ENCODE assay signal across 8 mouse cellular contexts in the genomic region with DNA sequence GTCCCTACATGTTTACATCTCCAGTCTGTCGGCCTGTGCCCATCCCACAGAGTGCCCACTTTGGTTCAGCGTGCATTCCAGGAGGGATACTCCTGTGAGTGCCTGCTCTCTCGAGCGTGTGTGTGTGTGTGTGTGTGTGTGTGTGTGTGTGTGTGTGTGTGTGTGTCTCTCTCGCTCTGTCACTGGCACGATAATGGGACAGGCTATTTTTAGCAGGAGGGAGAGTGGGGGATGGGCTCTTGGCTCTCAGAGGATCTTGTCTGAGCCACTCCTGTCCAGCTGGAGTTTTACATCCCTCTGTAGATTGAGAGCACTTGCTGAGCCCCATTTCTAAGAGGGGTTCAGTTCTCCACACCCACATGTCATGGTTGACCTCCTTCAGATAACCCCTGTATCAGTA. TPM values are rescaled to one million over a fixed set of nuclear protein-coding genes. Genes with fewer than 3 reads are reported as not detected.
A peak's percentile ranks its signal among the peaks of the same experiment; 100 is the strongest.
DNase-seq lines count a peak whose midpoint lies in the region; ATAC-seq lines count a peak whose summit lies in the region.
"Had no signal": no experiment of that assay in that cellular context is flagged by ENCODE, and none has a peak within 500 bp of the region (broad histone marks: within the 10 kb centered on the region; RNA-seq: fewer than 3 reads in every experiment).

No protein-coding gene starts in this region.

- no peak overlapping the region for H3K9ac ChIP-seq in midbrain, embryonic 14.5 days (replicated peaks; ENCODE audit: low read length)
- no peak overlapping the region for H3K9ac ChIP-seq in embryonic facial prominence, embryonic 14.5 days (ENCODE audit: low read depth, low read length)
- peak overlapping the region; percentile 72 for H3K9ac ChIP-seq in heart, embryonic 14.5 days (ENCODE audit: low read length)
- H3K9ac ChIP-seq: liver, embryonic 15.5 days had no signal

- peaks cover 100% of the 10 kb centered on the region for H3K36me3 ChIP-seq in midbrain, embryonic 10.5 days
- peaks cover 74% of the 10 kb centered on the region for H3K36me3 ChIP-seq in midbrain, embryonic 14.5 days (ENCODE audit: control insufficient read depth, insufficient read depth, low read length)
- peaks cover 89% of the 10 kb centered on the region for H3K36me3 ChIP-seq in embryonic facial prominence, embryonic 14.5 days (ENCODE audit: control insufficient read depth, insufficient read depth, low read length)
- peaks cover 94% of the 10 kb centered on the region for H3K36me3 ChIP-seq in heart, embryonic 14.5 days (ENCODE audit: control insufficient read depth, insufficient read depth, low read length)

- no peak overlapping the region for H3K4me3 ChIP-seq in midbrain, embryonic 10.5 days
- no peak overlapping the region for H3K4me3 ChIP-seq in midbrain, embryonic 14.5 days (replicated peaks; ENCODE audit: low read depth, low read length)
- no peak overlapping the region for H3K4me3 ChIP-seq in embryonic facial prominence, embryonic 14.5 days (ENCODE audit: low read depth, low read length)
- peak overlapping the region; percentile 11 to 27 for H3K4me3 ChIP-seq in heart, embryonic 14.5 days (ENCODE audit: control insufficient read depth in 1 of 2, insufficient read depth in 1 of 2, low read depth in 1 of 2, low read length in 2 of 2)
- H3K4me3 ChIP-seq: liver, embryonic 15.5 days had no signal

- ATAC-seq in midbrain, embryonic 14.5 days (ENCODE audit: low FRiP score, low TSS enrichment), result no peak
- ATAC-seq in embryonic facial prominence, embryonic 14.5 days (ENCODE audit: low read depth), result no peak
- peak; percentile 61 for ATAC-seq in heart, embryonic 14.5 days (ENCODE audit: insufficient number of reproducible peaks, insufficient read depth, low FRiP score, low read depth)

- H3K4me2 ChIP-seq in midbrain, embryonic 14.5 days (ENCODE audit: low read length), result no peak overlapping the region
- H3K4me2 ChIP-seq in embryonic facial prominence, embryonic 14.5 days (ENCODE audit: low read depth, low read length), result no peak overlapping the region
- H3K4me2 ChIP-seq in heart, embryonic 14.5 days (ENCODE audit: low read length), result peak overlapping the region; percentile 66
- H3K4me2 ChIP-seq: liver, embryonic 15.5 days had no signal

- DNase-seq in midbrain, embryonic 10.5 days (ENCODE audit: low spot score), result no peak
- DNase-seq in midbrain, embryonic 14.5 days, result no peak
- peak; percentile 61 for DNase-seq in embryonic facial prominence, embryonic 14.5 days (ENCODE audit: low spot score)
- DNase-seq in left cerebral cortex, postnatal 4 days, result peak; percentile 62
- DNase-seq in yolk sac, embryonic 10.5 days (ENCODE audit: low spot score), result no peak
- DNase-seq in frontal cortex, postnatal 14 days (ENCODE audit: low spot score in 2 of 2), result no peak

- no peaks in the 10 kb centered on the region; the same call in 1 of the 2 replicates for H3K9me3 ChIP-seq in midbrain, embryonic 10.5 days (replicated peaks)
- no peaks in the 10 kb centered on the region for H3K9me3 ChIP-seq in midbrain, embryonic 14.5 days (ENCODE audit: control insufficient read depth, low read length)
- H3K9me3 ChIP-seq in embryonic facial prominence, embryonic 14.5 days (ENCODE audit: control insufficient read depth, low read length), result no peaks in the 10 kb centered on the region
- no peaks in the 10 kb centered on the region for H3K9me3 ChIP-seq in heart, embryonic 14.5 days (ENCODE audit: control insufficient read depth, low read length)
- H3K9me3 ChIP-seq: liver, embryonic 15.5 days had no signal

- peak overlapping the region; percentile 46; the same call in 1 of the 2 replicates for H3K27ac ChIP-seq in midbrain, embryonic 10.5 days (replicated peaks)
- H3K27ac ChIP-seq in midbrain, embryonic 14.5 days (replicated peaks; ENCODE audit: low read depth, low read length), result no peak overlapping the region
- no peak overlapping the region for H3K27ac ChIP-seq in embryonic facial prominence, embryonic 14.5 days (replicated peaks; ENCODE audit: low read depth, low read length)
- H3K27ac ChIP-seq in heart, embryonic 14.5 days (replicated peaks in 1 of 2; ENCODE audit: control insufficient read depth in 1 of 2, insufficient read depth in 1 of 2, low read depth in 2 of 2, low read length in 2 of 2), result peak overlapping the region; percentile 82 to 88
- H3K27ac ChIP-seq: liver, embryonic 15.5 days had no signal

- H3K27me3 ChIP-seq in midbrain, embryonic 10.5 days (ENCODE audit: low read depth, poor library complexity, severe bottlenecking), result 0 out of 2 replicates have a peak, but pooled peaks cover 1% of the 10 kb centered on the region
- no peaks in the 10 kb centered on the region for H3K27me3 ChIP-seq in midbrain, embryonic 14.5 days (ENCODE audit: control insufficient read depth, insufficient read depth, low read length)
- no peaks in the 10 kb centered on the region for H3K27me3 ChIP-seq in embryonic facial prominence, embryonic 14.5 days (replicated peaks; ENCODE audit: control insufficient read depth, insufficient read depth, low read length)
- no peaks in the 10 kb centered on the region for H3K27me3 ChIP-seq in heart, embryonic 14.5 days (ENCODE audit: control insufficient read depth, insufficient read depth, low read length)

- intact Hi-C loops in left cerebral cortex, postnatal 4 days (cut with DNase I), result no loop called here

- peaks cover 50% of the 10 kb centered on the region for H3K4me1 ChIP-seq in midbrain, embryonic 10.5 days
- H3K4me1 ChIP-seq in midbrain, embryonic 14.5 days (ENCODE audit: control insufficient read depth, insufficient read depth, low read length), result peaks cover 19% of the 10 kb centered on the region
- peaks cover under 1% of the 10 kb centered on the region; the same call in 1 of the 2 replicates for H3K4me1 ChIP-seq in embryonic facial prominence, embryonic 14.5 days (ENCODE audit: control insufficient read depth, insufficient read depth, low read length)
- peaks cover 28 to 34% of the 10 kb centered on the region in 2 experiments for H3K4me1 ChIP-seq in heart, embryonic 14.5 days (ENCODE audit: control insufficient read depth in 2 of 2, insufficient read depth in 2 of 2, low read length in 2 of 2)

- 45% methylated on average over 6 of the region's 6 CpGs for WGBS in midbrain, embryonic 10.5 days
- 30% methylated on average over 6 of the region's 6 CpGs for WGBS in midbrain, embryonic 14.5 days
- 33% methylated on average over 6 of the region's 6 CpGs for WGBS in embryonic facial prominence, embryonic 14.5 days
- 9% methylated on average over 6 of the region's 6 CpGs for whole genome bisulfite sequencing in heart, embryonic 14.5 days

RNA-seq across cellular contexts. Expression of a gene that starts 6.6 kb away (rescaled TPM):
- polyA plus RNA-seq in midbrain, embryonic 10.5 days (2016; fragmentation: Nextera tagmentation; extraction: Ambion mirVana), result 2.1 and 2.6 TPM in 2 replicates
- polyA plus RNA-seq in midbrain, embryonic 14.5 days (2014; fragmentation: Nextera tagmentation; extraction: Ambion mirVana), result 6.2 and 9.0 TPM in 2 replicates
- polyA plus RNA-seq in embryonic facial prominence, embryonic 14.5 days (2014; fragmentation: Nextera tagmentation; extraction: Ambion mirVana), result 3.5 and 4.5 TPM in 2 replicates
- 3.2 and 3.3 TPM in 2 replicates for polyA plus RNA-seq in heart, embryonic 14.5 days (2014; fragmentation: Nextera tagmentation; extraction: Ambion mirVana)
- total RNA-seq in left cerebral cortex, postnatal 4 days (2021), result 10 to 100 TPM; 60.2 to 67.1 TPM

RNA-seq across cellular contexts. Expression of a gene that starts 15.8 kb away (rescaled TPM):
- 20.5 and 21.7 TPM in 2 replicates for polyA plus RNA-seq in midbrain, embryonic 10.5 days (2016; fragmentation: Nextera tagmentation; extraction: Ambion mirVana)
- polyA plus RNA-seq in midbrain, embryonic 14.5 days (2014; fragmentation: Nextera tagmentation; extraction: Ambion mirVana), result 17.4 and 21.8 TPM in 2 replicates
- polyA plus RNA-seq in embryonic facial prominence, embryonic 14.5 days (2014; fragmentation: Nextera tagmentation; extraction: Ambion mirVana), result 24.5 and 29.3 TPM in 2 replicates
- 52.6 and 63.2 TPM in 2 replicates for polyA plus RNA-seq in heart, embryonic 14.5 days (2014; fragmentation: Nextera tagmentation; extraction: Ambion mirVana)
- total RNA-seq in left cerebral cortex, postnatal 4 days (2021), result 10 to 100 TPM; 25.8 to 28.5 TPM

RNA-seq across cellular contexts. Expression of a gene that starts 30.5 kb away (rescaled TPM):
- polyA plus RNA-seq in midbrain, embryonic 10.5 days (2016; fragmentation: Nextera tagmentation; extraction: Ambion mirVana), result 16.0 and 18.6 TPM in 2 replicates
- polyA plus RNA-seq in midbrain, embryonic 14.5 days (2014; fragmentation: Nextera tagmentation; extraction: Ambion mirVana), result 25.5 and 31.2 TPM in 2 replicates
- polyA plus RNA-seq in embryonic facial prominence, embryonic 14.5 days (2014; fragmentation: Nextera tagmentation; extraction: Ambion mirVana), result 12.7 and 13.2 TPM in 2 replicates
- 12.5 and 14.5 TPM in 2 replicates for polyA plus RNA-seq in heart, embryonic 14.5 days (2014; fragmentation: Nextera tagmentation; extraction: Ambion mirVana)
- 100 to 1,000 TPM; 100 to 104 TPM for total RNA-seq in left cerebral cortex, postnatal 4 days (2021)

RNA-seq across cellular contexts. Expression of a gene that starts 33.4 kb away (rescaled TPM):
- 606 and 631 TPM in 2 replicates for polyA plus RNA-seq in midbrain, embryonic 10.5 days (2016; fragmentation: Nextera tagmentation; extraction: Ambion mirVana)
- polyA plus RNA-seq in midbrain, embryonic 14.5 days (2014; fragmentation: Nextera tagmentation; extraction: Ambion mirVana), result 456 and 503 TPM in 2 replicates
- 474 and 478 TPM in 2 replicates for polyA plus RNA-seq in embryonic facial prominence, embryonic 14.5 days (2014; fragmentation: Nextera tagmentation; extraction: Ambion mirVana)
- 430 and 441 TPM in 2 replicates for polyA plus RNA-seq in heart, embryonic 14.5 days (2014; fragmentation: Nextera tagmentation; extraction: Ambion mirVana)
- total RNA-seq in left cerebral cortex, postnatal 4 days (2021), result 100 to 1,000 TPM; 168 to 172 TPM

RNA-seq across cellular contexts. Expression of a gene that starts 40.3 kb away (rescaled TPM):
- polyA plus RNA-seq in midbrain, embryonic 10.5 days (2016; fragmentation: Nextera tagmentation; extraction: Ambion mirVana), result 10.4 and 13.3 TPM in 2 replicates
- 1.9 and 2.8 TPM in 2 replicates for polyA plus RNA-seq in midbrain, embryonic 14.5 days (2014; fragmentation: Nextera tagmentation; extraction: Ambion mirVana)
- polyA plus RNA-seq in embryonic facial prominence, embryonic 14.5 days (2014; fragmentation: Nextera tagmentation; extraction: Ambion mirVana), result 2.4 and 3.4 TPM in 2 replicates
- 0.77 and 1.00 TPM in 2 replicates for polyA plus RNA-seq in heart, embryonic 14.5 days (2014; fragmentation: Nextera tagmentation; extraction: Ambion mirVana)
- total RNA-seq in left cerebral cortex, postnatal 4 days (2021), result 1 to 10 TPM; 5.6 to 6.3 TPM

Comparison
In these comparisons a context has a peak if more than half of its experiments do, and no peak if none do; other contexts are left out.
1. H3K27ac ChIP-seq: peak in midbrain, embryonic 10.5 days (single experiment) and heart, embryonic 14.5 days (2 of 2); none in midbrain, embryonic 14.5 days (single experiment) and embryonic facial prominence, embryonic 14.5 days (single experiment).
2. DNase-seq: peak in embryonic facial prominence, embryonic 14.5 days (single experiment) and left cerebral cortex, postnatal 4 days (single experiment); none in midbrain, embryonic 10.5 days (single experiment), midbrain, embryonic 14.5 days (single experiment), yolk sac, embryonic 10.5 days (single experiment) and frontal cortex, postnatal 14 days (0 of 2).
3. H3K4me3 ChIP-seq: peak in heart, embryonic 14.5 days (2 of 2); none in midbrain, embryonic 10.5 days (single experiment), midbrain, embryonic 14.5 days (single experiment) and embryonic facial prominence, embryonic 14.5 days (single experiment).